Mouse (Mus musculus): ENCODE data around the gene Trib3.

DNA sequence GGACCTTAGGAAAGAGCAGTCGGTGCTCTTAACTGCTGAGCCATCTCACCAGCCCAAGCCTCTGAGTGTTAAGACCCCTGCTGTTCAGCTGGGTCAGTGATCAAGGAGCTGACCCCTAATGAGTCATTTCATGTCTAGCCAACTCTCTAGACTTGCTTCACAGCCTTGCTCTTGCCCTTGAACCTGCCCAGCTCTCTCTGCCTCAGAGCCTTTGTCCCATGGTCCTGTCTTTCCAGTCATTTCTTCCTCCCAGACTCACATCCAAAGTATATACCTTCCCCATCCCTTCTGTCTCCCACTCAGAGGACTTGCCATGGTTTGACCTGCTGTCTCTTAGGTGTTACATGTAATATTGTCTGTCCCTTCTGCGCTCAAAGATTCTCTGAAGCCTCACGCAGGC lies 13.4 kb upstream of the Trib3 start:
- TF ChIP-seq POLR2A (IDR thresholded peaks at IDR 0.05; ENCODE audit: insufficient read depth, low read depth, low read length) (no peak), CTCF (IDR thresholded peaks at IDR 0.05) (no peak)

All from heart, adult 2 months (tissue).